Mouse (Mus musculus): ENCODE measurements around the gene Psmb6.
"Not testable (repeated sequence)": the region's sequence is repeated elsewhere in the genome, so short reads cannot be mapped to it uniquely, and the experiment has no call there.

The Psmb6 gene

DNA sequence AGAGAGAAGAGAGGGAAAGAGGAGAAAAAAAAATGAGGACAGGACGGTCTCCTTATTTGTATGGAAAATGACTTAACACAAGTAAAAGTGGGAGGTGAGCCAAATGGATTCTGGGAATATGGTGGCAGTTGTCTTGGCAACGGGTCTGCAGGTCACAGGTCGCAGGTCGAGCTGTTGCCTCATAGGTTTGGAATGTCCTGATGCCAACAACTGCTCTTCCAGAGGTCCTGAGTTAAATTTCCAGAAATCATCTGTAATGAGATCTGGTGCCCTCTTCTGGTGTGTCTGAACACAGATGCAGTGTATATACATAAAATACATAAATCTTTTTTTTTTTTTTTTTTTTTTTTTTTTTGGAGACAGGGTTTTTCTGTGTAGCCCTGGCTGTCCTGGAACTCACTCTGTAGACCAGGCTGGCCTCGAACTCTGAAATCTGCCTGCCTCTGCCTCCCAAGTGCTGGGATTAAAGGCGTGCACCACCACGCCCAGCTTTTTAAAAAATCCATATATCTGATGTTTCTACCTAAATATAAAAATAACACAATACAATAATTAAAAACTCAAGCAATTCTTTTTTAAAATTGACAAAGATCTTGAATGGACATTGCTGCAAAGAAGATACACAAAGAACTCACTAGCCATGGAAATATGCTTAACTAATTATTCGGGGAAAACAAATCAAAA lies 1.7 kb upstream of the Psmb6 start:
- not testable (repeated sequence) for DNase-seq (ENCODE audit: extremely low spot score, low spot score)

DNA sequence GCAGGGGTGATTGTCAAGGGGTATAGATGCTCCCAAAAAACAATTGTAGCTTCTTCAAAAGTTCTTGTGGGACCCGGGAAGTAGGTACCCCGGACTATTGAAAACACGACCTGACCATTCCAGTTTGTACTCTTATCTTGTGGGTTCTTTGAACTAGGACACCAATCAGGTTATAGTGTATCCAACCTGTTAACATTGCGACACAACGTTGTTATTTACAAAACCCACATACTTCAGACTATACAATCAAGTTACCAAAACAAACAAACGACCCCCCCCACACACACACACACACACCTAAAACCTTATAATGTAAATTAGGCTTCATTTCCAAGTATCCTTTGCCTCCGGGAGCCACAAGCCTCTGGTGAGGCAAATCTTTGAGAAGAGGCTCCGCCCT lies 385 bp upstream of the Psmb6 start:
- no peak for DNase-seq (ENCODE audit: extremely low spot score, low spot score)

DNA sequence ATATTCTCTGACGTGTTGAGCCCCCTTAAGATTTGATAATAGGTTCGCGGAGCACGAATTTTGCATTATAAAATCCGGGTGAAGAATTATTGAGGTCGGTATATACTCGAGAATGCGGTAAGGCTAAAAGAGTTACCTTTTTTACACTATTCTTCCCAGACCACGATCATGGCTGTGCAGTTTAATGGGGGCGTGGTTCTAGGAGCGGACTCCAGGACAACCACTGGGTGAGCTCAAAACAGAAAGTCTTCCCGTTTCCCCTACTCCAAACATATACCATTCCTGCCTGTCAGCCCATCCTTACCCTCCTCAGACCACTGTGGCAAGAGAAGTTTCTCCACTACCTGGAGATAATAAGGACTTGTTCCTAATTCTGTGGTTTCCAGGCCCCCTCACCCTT lies 559 bp downstream of the Psmb6 start:
- DNase-seq (ENCODE audit: extremely low spot score, low spot score): no peak

DNA sequence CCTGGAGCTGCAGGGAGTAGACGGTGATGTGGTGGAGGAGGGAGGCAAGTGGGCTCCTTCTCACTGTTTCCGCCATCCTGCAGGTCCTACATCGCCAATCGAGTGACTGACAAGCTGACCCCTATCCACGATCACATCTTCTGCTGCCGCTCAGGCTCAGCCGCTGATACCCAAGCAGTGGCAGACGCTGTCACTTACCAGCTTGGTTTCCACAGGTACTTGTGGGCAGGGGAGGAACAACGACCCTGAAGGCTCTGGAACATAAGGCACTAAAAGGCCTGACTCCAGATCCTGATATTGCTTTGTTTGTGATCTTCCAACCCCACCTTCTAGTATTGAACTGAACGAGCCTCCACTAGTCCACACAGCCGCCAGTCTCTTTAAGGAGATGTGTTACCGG lies 1.0 kb downstream of the Psmb6 start:
- DNase-seq (ENCODE audit: extremely low spot score, low spot score): no peak

DNA sequence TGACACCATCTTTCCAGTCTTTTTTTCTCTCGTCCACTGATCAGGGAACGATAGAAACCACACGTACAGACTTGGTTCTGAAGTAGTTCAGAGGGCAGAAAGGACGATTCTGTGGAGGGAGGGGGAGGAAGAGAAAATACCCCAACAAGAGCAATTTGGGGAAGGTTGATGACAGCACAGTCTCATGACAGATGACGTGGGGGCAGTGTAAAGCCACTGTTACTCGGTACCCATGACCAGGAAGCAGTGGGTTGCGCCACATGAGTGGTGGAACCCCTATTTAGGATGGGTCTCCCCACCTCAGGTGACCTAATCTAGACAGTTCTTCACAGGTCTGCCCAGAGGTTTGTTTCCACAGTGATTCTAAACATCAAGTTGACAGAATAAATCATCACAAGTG lies 3.4 kb downstream of the Psmb6 start:
- no peak for DNase-seq (ENCODE audit: extremely low spot score, low spot score)

DNA sequence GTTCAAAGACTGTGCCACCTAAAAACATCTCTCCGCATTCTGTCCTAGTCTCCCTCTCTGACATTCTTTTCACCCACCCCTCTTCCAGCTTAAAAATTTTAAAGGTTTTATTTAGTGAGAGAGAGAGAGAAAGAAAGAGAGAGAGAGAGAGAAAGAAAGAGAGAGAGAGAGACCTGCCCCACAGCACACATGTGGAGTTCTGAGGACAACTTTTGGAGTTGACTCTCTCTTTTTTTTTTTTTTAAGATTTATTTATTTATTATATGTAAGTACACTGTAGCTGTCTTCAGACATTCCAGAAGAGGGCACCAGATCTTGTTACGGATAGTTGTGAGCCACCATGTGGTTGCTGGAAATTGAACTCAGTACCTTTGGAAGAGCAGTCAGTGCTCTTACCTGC lies 5.9 kb downstream of the Psmb6 start:
- DNase-seq (ENCODE audit: extremely low spot score, low spot score): not testable (repeated sequence)

DNA sequence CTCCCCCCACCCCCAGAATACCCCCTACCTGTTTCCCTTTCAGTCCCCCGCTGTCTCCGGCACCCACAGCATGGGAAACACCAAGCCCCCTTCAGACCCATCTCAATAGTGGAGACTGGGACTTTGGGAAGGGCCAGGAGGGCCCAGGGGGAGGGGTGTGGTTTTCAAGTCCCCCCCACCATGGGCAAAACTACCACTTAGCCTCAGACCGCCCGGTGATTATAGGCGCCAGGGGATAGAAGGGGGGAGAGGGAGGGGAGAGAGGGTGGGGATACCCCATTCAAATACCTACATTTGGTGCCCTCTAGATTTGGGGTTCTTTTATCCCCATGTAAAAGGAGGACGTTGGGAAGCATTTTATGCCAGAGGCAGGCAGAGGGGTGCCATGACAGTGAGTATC lies 7.7 kb downstream of the Psmb6 start, which contains the start of gene Gm40193:
Gene Gm40193, minus strand, starts transcription at position 101 of the 400 bp plus-strand sequence.
- no peak for DNase-seq (ENCODE audit: extremely low spot score, low spot score)

DNA sequence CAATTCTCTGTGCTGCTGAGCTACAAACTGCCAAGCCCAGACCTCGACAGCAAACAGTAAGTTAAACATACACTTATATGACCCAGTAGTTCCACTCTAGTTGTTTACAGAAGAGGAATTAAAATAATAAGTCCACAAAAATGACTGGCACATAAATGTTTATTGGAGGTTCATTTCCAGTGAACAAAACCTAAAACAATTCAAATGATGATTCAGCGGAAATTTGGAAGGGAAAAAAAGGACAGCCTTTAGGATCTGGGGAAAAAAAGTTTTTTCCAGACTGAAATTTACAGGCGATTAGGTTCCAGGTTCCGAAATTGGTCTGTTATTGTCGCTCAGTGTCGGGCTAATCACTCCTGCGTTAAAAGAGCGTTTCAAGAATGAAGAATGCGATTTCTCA lies 14.3 kb downstream of the Psmb6 start:
- no peak for DNase-seq (ENCODE audit: extremely low spot score, low spot score)

DNA sequence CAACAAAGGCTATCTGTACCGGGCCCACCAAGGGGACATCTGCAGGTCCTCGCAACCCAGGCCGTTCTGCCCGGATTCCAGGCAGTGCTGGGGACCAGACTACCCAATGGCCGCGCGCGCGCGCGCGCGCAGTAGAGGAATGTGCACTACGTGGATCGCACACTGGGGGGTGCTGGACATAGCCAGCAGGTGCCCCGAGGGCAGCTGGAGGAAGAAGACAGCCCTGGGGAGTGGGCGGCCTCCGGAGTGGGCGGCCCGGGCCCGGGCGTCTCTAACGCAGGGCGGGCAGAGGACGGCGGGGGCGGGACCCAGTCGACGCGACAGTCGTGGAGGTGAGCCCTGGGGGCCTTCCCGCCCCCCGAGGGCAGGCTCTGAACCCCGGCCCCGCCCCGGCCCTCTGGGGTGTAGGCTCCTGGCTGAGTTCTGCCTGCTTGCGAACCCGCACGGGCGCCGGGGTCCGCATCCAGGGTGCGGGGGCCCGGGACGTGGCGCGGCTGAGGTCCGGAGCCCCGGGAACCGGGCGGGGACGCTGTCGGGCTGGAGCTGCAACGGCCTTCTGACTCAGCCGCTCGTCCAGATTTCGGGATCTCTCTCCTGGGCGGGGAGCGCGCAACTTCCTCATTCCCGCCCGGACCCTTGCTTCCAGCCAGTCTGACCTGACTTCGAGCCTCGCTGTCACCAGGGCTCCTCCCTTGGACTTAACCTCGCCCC lies 14.9 kb downstream of the Psmb6 start, which contains the start of gene Pld2:
Gene Pld2, plus strand, starts transcription at position 188 of the 711 bp plus-strand sequence.
- peak; percentile 85 for DNase-seq (ENCODE audit: extremely low spot score, low spot score)

DNA sequence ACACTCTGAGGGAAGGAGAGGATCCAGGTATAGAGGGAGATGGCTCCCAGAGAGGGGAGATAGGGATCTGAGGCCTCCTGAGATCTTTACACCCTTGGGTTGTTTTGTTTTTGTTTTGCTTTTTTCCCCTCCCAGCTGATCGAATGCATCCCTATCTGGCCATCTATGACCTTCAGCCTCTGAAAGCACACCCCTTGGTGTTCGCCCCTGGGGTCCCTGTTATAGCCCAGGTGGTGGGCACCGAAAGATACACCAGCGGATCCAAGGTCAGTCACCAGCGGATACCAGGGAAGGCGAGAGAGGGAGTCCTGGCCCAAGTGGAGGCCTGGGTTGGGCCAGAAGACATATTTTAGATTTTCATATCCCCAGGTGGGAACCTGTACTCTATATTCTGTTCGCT lies 15.8 kb downstream of the Psmb6 start:
- DNase-seq (ENCODE audit: extremely low spot score, low spot score): no peak

DNA sequence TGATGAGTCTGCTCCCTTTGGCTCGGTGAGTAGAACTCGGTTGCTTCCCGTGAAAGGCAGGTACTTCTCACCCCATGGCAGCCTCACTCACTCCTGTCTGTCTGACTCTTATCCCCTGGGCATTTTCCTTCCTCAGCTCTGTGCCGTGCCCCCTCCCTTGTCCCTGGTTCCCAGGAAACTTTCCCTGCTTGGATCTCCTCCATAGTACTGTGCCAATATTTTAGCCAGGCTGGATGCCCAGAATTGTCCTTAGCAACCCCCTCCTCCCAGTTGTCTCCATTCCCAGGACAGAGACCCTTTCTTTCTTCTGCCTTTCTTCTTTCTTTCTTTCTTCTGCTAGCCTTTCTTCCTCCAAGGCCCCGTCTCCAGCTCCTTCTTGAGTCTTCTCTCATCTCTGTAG lies 16.2 kb downstream of the Psmb6 start:
- no peak for DNase-seq (ENCODE audit: extremely low spot score, low spot score)

DNA sequence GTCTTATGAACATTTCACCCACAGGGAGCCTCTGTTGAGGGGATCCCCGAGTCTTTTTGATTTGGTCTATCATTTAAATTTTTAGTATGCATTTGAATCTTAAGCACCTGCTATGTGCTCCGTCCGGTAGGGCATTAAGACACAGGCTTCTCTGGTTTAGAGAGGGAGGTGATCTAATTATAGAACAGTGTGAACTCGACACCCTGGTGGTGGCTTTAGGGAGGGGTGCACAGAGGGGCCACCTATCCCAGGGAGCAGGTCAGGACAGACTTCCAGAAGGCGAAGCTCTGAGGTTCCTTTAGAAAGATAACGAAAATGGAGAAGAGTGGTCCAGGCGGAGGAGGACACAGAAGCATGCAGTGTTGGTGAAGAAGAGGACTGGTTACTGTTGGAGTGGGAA lies 19.3 kb downstream of the Psmb6 start:
- DNase-seq (ENCODE audit: extremely low spot score, low spot score): no peak

DNA sequence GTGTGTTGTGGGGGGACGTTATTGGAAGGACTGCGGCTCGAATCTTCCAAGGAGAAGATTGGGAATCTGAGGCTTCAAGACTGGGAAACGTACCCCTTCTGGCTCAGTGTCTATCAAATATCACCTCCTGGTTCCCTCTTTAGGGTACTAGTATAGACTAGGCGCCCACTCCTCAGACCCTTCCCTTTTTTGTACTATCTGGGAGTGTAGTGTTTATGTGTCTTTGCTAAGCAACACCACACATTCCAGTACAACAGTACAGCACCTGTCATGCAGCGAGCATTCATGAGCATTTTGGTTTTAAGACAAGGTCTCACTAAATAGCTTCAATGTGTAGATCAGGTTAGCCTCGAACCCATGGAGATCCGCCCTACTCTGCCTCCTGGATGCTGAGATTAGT lies 26.4 kb downstream of the Psmb6 start:
- DNase-seq (ENCODE audit: extremely low spot score, low spot score): no peak

DNA sequence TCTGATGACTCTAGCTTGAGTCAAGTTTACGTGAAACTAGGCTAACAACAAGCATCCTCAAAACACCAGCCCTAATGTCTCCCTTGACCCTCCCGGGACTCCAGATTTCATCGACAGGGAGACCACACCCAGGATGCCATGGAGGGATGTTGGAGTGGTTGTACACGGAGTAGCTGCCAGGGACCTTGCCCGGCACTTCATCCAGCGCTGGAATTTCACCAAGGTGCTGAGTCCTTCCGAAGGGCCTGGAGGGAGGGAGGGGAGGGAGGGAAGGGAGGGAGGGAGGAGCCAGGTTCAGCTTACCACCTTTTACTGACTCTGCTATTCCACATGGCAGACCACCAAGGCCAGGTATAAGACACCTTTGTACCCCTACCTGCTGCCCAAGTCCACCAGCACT lies 28.8 kb downstream of the Psmb6 start:
- DNase-seq (ENCODE audit: extremely low spot score, low spot score): no peak

DNA sequence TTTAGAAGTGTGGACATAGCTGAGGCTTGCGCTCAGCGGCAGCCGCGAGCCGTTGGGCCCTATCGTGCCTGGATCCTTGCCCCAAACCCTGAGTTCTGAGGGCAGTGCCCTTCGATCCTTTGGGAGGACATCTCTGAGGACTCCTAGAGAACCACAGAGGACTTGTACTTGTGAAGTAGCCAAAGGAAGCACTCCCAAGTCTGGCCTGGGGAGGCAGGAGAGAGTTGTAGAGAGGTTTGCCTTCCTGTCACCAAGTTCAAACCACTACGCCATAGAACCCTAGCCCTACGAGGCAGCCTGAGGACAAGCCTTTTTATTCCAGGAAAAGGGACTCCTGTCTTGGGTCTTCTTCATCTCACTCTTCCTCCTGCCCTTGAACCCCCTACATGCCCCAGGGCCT lies 32.4 kb downstream of the Psmb6 start:
- DNase-seq (ENCODE audit: extremely low spot score, low spot score): no peak

DNA sequence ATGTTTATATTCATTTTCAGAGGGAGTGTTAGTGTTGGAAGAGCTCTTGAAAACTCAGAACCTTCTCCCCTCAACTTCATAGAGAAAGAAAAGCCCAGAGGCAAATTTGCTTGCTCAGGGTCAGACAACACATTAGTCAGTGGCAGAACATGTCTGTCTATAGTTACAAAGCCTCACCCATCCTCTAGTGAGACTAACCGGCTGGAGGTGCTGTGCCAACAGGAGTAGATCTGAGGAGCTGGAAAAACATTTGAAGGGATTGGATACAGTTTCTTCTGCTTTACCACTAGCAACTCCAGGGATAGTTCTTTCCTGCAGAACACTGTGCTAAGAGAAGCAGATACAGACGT lies 36.7 kb downstream of the Psmb6 start:
- DNase-seq (ENCODE audit: extremely low spot score, low spot score): no peak

DNA sequence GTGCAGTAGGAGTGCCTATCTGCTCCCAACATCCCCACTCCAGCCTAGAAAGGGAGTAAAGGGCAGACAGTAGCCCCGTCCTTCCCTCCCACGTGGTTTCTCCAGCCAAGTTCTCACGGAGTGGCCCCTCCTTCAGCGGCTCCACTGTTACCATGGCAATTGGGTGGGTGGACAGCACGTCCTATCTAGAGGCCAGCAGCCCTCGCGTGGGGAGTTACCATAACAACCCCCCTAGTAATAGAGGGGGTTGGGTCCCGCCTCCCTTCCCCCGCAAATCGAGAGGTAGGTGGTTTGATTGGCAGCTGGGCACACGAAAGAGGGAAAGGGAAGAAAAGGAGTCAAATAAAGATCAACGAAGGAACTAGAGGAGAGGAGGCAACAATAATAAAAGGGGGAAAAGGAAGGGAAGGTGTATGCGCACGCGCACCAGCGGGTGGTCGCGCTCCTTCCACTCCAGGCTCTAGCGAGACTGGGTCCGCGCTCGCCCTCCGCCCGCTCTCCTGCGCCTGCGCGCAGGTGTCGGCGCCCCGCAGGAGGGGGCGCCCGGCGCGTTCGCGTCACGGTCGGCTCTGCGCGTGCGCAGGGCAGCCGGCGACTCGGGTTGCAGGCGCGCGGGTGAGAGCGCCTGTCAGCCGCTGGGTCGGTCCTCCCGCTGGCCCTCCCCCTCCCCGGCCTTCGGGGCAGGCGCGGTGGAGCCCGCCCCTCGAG lies 37.3 kb downstream of the Psmb6 start, which contains the start of gene Mink1:
Gene Mink1, plus strand, starts transcription at position 595 of the 708 bp plus-strand sequence.
- peak; percentile 91 for DNase-seq (ENCODE audit: extremely low spot score, low spot score)

DNA sequence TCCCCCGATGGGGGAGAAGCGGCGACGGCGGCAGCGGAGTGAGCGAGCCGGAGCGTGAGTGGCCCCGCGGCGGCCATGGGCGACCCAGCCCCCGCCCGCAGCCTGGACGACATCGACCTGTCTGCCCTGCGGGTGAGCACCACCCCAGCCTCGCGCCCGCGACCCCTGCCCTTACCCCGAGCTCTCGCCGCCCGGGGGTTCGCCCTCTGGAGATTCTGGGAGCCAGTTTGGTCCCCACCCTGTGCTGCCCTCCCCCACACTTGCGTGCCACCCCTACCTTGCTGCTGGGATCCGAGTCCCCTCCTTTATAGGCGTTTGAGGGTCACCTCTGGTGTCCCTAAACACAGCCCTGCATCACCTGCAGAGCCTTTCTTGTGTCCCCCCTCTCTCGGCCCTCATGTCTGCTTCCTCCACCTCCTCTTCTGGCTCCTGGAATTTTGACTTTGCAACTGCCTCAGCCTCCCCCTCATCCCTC lies 37.9 kb downstream of the Psmb6 start:
- DNase-seq (ENCODE audit: extremely low spot score, low spot score): peak; percentile 55

DNA sequence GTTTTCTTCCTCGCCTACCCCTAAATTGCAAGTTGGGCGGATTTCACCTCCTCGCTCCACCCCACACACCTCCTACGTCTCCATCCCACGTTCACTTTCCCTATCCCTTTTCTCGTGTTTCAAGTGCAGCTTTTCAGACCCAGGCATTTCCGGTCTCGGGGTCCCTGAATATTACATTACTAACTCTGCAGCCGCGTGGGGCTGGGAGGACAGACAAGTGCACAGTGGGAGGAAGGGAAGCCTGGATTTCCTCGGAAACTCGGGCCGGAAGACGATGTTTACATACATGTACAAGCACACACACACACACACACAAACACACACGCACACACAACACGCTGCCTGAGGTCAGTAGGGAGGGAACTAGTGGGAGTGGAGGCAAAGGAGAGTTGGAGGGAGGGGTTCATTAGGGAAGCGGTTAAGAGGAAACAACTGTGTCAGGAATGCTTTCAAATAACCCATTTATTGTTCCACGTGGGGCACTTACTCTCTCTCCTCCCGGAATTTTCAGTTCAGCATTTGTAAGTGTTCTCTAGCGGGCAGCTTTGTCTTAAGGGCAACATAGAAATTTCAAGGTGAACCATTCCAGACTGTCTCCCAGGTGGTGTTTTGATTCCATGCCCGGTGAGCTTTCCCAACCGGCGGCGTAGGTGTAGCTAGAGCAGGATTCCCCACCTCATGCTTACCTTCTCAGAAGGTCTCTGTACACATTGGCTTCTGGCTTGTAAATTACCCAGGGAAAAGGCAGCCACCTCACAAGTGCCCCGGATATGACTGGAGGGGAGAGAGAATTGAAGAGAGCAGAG lies 38.5 kb downstream of the Psmb6 start:
- peak; percentile 59 for DNase-seq (ENCODE audit: extremely low spot score, low spot score)

DNA sequence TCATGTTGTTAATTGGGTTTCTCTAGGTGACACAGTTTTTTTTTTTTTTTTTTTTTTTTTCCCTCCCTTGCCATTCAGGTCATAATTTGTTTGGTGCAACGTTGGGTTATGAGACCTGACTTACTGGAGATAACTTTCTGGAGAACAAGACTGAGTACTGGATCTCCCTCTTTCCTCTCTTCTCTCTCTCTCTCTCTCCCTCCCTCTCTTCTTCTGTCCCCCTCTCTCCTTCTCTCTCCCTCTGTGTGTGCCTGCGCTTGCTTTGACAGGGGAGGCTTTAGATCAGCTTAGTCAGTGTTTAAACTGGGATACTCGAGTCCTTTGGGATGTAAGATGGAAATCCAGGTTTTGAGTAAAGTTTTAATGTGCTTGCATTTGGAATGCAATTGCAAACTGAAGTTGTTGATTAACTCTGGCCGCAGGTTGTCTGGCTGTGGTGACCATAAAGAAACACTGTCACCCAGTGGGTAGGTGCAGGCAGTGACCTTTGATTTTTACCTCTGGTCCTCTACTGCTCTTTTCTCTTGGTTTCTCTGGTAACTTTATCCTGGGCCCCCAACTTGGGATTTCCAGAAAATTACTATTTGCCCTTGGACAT lies 39.2 kb downstream of the Psmb6 start:
- no peak for DNase-seq (ENCODE audit: extremely low spot score, low spot score)

DNA sequence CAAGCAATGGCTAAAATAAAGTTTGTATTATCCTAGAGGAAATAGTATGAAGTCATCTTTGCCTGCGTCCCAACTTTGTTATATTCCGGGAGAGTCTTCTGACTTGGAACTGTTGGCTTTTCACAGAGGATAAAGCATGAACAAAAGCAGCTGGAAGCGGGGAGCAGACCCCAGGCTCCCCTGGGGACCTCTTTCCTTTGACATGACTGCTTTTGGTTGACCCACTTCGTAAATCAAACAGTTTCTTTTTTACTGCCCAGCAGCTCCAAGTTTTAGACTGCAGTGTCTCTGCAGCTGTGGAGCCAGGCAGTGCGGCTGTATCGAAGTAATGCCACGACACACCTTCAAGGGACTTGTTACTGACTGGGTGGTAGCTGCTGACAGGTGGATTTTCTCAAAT lies 41.4 kb downstream of the Psmb6 start:
- DNase-seq (ENCODE audit: extremely low spot score, low spot score): no peak
